Mouse (Mus musculus): ENCODE measurements at regions not wholly inside any gene's neighbourhood (a gene's known extent, or its start where the extent isn't known, plus 50 kb on each side); places are given as distances from the start of the nearest gene placed in this dataset.

DNA sequence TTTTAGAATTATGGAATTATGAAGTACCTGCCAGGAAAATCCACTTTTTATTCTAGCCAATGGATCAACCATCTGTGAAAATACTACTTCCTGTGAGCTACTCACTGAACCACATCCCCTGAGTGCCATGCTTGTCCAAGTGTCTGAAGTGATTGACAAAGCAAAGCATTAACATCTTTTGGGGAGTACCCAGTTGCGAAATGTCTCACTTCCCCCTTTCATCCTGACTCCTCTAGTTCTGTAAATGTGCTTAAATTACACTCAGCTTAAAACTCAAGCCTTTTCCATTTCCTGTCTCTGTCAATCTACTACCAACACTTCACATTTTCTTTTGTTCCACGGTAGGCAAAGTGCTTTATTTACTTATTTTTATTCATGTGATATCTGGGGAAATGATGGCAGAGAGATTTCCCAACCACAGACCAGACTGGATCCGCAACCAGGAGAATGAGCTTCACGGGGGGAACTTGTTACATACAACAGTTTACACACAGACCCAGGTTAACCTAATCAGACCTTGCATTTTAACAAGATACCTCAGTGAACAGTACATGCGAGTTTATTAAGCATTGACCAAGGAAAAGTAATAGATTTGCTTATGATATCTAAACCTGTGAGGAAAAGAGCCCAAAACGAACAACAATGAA, 726.1 kb upstream of the Cited2 start:
- no peak for DNase-seq (ENCODE audit: low read depth, low spot score)

DNA sequence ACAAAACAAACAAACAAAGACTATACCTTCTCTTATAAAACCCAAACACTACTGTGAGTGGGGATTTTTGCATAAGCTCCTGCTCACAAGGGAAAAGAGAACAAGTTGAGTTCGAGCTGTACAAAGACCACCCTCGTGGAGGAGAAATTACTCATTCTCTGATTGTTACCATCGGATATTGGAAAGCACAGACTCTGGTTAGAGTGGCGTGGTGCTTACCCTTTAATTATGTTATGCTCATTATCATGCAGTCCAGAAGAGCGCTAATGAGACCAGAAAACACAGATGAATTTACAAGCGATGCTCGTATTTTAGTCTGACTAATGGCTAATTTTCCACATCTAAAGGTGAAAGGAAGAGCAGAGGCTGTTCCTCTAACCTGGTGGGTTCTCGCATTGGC, 721.7 kb upstream of the Cited2 start:
- no peak for DNase-seq (ENCODE audit: low read depth, low spot score)

DNA sequence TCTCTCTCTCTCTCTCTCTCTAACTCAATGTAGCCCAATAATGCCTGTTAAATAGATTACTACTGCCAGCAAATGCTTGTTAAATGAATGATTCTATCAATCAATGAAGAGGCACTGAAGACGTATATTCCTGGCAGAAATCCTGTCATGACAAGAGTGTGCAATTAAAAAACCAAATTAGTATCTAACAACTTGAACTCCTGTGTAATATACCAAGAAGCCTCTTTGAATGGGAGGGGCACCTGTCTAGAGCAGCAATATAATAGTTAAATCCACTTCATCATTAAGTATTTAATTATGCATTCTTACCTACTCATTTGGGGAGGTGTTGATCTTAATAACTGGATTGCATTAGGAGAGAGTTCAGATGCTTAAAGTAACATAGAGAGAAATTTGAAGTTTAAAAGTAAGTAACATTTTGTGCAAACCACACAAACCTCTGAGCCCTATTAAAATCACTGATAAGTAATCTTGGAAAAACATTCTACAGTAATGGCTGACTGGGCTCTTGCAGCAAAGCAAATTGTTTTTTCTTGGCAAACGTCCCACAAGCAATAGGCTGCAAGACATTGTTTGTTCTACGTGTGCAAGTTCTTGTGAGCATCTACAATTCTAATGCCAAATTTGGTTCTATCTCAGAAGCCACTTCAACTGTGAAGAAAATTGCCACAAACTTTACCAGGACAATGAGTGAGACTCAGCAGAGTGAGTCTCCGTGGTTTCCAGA, 719.7 kb upstream of the Cited2 start:
- DNase-seq (ENCODE audit: low read depth, low spot score): no peak

DNA sequence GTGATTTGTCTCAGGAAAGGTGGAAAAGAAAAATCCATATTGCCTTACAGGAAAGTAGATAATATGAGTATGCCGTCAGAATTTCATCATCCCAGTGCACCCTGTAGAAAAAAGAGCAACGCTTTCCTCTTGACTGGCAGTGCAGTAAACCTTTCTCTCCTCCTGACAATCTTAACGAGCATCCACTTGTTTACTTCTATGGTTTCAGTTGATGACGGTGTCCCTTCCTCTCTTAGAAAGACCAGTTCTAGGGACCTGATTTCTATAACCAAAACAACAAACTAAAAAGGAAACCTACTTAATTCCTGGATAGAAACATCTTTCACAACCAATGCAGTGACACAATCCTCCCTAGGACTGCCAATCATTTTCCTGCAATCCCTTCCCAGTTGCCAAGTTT, 714.3 kb upstream of the Cited2 start:
- DNase-seq (ENCODE audit: low read depth, low spot score): no peak

DNA sequence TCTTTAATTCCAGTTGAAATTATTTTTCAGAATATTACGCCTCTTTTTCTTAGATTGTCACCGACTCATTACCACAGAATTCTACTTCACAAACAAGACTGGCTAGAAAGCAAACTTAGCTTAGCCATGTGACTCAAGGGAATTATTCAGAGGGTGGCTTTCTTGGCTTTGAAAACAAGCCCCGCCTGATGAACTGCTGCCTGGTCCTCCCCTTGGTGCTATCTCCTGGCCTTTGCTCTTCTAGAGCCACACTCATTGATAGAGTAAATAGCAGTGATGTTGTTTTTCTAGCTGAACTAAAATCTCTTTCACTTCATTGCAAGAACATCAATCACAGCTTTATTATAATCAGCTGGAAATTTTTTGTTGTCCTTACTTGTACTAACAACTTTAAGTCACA, 713.0 kb upstream of the Cited2 start:
- no peak for DNase-seq (ENCODE audit: low read depth, low spot score)

DNA sequence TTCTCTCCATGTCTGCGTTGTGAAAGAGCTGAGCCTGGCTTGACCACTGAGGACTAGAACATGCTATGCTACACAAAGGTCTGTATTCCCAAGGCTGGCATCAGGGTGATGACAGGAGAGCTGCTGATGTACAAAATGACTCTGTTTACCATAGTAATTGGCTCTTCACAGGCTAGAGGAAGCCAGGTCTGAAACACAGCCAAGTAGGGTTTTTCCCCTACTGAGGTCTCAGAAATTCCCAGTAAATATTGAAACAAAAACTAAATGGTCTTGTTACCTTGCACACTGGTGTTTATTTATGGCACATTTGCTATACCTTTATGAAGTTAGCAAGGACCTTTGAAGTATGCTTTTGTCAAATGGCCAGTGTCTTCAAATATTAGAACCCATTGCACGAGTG, 711.1 kb upstream of the Cited2 start:
- DNase-seq (ENCODE audit: low read depth, low spot score): no peak

DNA sequence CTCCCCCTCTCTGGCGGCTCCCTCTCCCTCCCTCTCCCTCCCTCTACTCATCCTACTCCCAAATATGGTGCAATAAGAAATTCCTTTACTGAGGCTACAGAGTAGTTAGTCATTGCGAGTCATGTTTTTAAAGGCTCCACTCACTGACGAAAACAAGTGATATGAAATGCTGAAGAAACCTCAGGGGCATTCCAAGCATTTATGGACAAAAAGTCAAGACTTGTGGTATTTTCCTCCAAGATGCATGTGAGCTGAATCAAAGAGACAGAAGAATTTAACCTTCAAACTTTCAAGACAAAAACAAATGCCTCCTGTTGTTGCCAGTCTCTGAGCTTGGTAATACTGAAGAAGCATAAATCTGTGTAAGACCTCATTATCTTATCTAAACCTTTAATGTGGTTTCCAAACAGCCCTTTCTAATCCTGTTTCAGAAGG, 710.5 kb upstream of the Cited2 start:
- no peak for DNase-seq (ENCODE audit: low read depth, low spot score)

DNA sequence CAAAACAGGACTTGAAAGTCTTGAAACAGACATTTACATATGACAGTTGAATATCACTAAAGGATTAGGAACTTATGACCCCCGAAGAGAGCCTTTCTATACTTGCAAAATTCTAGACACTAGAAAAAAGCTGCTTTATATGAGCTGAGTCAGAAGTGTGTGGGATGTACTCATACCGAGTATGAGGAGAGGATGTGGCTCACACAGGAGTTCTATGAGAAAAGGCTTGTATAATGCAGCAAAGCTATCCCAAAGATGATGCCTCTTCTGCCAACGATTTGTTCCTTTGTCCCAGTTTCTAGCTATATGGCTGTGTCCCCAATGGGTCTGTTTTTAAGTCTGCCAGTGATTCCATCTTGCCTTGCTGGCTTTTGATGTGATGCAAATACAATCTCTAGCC, 708.2 kb upstream of the Cited2 start:
- no peak for DNase-seq (ENCODE audit: low read depth, low spot score)

DNA sequence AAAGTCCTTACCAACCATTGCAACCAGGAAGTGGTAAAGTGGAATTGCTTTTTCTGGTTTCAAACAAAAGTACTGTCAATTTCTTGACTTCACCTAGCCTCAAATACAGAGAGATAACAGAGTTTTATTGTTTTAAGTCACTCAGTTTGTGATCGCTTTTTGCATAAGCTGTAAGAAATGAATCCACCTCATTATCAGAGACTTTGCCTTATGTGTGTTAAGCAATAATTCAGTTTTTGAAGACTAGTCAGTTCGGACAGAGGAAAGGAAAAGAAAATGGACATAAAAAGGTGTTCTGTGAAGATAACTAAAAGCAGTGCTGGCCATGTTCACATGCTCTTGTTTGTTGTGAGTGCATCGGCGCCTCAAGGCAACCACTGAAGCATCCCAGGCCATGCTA, 706.2 kb upstream of the Cited2 start:
- no peak for DNase-seq (ENCODE audit: low read depth, low spot score)

DNA sequence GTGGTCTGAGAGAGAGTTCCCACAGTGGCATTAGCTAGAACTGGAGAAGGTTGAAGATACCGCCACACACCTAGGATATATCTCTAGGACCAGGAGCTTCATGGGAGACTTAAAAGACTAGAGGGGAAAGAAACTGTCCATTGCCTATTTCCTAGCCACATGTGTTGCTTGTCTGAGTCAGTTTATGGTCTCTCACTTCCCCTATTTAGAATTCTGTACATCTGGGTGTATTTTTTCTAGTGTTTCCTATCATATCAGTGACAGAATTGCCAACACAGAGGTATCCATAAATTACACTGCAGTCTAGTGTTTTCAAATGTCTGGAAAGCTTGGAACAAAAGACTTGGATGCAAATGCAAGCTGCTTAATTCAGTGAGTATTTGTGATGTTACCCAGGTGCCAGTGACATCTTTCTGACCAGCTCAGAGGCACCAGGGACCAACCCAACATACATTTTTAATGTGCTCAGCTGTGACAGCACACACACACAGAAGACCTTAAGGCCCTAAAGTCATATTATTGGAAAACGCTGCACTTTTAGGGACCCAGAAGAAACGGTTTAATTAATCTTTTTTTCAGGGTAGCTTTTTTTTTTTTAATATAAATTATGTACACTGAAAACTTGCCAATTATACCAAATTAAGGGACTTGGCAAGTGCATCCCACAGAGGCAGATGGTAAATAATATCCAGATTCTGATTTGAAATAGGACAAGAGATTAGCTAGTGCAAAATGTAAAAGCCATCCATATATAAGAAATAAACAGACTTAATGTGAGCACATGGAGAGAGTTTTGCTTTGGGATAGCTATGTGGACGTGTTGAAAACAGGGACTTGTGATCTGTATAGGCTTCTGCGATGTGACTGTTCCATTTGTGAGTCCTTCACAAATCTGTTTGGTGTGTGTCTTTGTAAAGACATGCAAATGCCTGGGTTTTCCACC, 700.5 kb upstream of the Cited2 start:
- DNase-seq (ENCODE audit: low read depth, low spot score): peak; percentile 29

DNA sequence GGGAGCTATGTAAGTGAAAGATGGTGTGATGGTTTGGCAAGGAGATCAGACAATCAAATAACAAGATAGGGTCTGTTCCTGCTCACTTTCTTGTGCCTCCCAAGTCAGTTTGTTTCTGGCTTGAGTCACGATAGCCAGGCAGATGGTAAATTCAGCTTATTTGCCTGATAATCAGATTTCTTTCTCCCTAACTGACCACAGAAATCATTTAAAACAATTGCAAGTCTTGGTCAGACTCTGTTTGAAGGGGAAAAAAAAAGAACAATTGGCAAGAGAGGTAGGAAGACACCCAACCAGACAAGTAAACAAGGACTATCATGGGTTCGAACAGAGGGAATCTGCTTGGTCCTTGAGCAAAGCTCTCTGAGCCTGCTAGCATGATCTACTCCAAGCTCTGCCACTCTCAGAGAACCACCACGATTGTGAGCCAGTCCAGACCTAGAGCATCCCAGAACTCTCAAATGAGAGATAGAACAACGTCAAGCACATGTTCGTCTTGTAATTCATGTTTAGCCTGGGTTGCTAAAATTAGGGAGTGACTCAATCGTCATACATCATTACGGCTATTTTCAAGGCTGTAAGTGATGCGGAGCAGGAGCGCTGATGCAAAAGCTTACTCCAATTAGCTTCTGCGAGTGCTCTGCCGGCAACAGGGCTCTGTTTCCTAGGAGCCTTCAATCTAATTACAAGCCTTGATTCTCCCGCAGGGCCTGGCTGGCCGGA, 699.3 kb upstream of the Cited2 start:
- DNase-seq (ENCODE audit: low read depth, low spot score): no peak

DNA sequence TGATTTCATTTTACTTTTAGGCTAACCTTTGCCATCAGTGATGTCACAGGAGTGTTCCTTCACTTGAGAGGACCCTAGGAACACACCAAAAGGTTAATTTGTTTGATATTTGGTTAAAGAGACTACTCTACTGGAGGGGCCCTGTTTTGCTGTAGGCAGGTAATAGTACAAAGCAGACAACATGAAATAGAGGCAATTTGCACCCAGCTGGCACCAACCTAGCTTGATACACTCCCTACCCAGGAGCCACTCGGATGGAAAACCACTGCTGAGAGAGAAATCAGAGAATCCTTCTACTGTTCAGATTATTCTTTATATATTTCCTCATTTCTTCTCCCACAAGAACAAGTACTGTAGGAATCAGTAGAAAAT, 698.7 kb upstream of the Cited2 start:
- no peak for DNase-seq (ENCODE audit: low read depth, low spot score)

DNA sequence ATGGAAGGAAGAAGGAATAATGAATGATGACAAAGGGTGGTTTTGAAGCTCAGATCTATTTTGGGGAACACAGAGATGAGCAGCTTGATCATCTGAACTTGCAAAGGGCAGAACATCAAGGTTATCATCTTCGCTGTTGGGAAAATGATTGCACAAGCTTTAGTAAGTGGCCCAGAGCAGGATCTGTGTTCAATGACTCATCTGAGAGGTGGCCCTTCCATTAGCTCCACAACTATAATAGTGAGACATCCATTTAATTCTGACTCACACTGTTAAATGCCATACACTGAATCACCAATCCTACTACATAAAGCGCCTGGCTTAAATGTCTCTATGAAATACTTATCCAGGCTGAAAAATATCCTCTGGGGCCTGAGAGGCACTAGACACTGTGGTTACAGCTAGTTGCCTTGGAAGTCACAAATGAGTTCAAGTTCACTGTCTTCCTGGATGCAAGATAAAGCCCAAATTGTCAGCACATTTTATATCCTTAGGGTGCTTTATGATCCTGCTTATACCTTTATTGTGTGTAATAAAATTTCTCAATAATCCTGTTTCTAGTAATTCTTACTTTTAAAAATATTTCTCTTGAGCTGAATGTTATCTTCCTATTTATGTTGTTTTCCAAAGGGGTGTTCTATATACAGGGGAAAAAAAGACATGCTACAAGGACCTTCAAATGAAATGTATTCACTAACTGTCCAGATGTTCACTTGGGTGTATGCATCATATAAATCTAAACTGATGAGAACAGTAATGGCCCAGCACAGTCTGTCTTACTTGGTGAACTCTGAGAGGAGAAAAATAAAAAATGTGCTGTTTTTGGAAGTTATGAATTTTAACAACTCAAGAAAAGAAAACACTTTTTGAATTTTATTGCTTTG, 687.9 kb upstream of the Cited2 start:
- no peak for DNase-seq (ENCODE audit: low read depth, low spot score)

DNA sequence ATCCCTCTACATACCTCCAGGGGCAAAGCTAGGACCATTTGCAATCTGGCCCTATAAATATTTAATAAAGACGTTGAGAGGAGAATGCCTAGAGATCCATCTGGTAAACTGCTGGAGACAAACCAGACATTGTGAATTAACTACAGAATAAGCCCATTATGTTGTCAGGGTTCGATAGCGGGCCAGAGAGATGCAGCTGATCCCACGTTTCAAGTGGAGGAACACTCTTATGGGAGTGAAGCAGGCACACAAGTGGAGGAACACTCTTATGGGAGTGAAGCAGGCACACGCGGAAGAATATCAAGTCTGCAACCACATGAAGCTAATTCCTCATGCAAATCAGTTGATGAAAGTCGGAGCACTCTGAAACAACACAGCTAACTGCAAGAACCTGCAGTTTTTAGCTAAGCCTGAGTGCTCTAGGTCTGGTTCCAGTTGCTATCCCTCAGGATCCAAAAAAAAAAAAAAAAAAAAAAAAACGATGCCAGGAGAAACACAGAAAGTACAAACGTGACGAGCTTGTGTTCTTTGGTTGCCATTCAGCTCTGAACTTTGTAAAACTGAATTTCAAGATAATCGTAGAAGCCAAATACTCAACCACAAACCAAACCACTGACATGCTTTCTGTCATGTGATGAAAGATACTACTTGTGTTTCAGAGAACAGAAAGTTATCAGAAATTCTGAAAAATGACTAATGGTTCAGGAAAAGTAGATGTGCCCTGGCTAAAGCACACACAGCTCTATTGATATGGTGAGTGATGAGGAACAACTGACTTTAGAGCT, 684.6 kb upstream of the Cited2 start:
- peak; percentile 8 for DNase-seq (ENCODE audit: low read depth, low spot score)

DNA sequence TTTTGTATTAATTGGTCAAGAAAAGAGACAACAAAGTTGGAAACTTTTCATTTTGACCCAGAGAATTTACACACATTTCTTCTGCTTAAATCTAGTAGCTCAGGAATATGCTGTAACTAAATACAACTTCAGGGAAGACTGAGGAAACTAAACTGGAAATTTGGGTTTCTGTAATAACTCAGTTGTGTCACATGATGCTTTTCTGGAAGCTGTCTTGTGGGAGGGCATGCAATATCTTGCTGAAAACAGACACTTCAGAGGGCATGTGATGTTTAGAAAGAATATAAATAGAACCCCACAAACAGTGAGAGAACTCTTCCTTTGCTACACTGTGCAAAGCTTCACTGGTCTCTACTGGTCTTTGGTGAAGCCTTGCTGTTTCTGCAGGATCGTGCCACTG, 680.9 kb upstream of the Cited2 start:
- no peak for DNase-seq (ENCODE audit: low read depth, low spot score)

DNA sequence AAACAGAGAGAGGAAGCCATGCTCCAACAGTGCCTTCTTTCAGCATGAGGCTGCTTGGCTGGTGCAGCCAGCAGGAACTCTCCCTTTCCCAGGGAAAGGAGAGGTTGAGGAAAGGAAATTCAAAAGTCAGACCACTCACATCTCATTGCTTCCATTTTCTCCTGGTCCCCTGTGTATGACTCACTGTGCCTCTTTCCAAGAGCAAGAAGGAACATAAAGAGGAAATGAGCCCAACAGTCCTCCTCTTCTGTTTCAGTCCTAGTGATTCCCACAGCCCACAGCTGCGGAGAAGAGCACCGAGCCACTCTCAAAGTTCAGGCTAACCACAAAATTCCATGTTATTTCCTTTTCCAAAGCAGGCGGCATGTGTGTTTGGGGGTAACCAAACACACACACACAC, 680.0 kb upstream of the Cited2 start:
- DNase-seq (ENCODE audit: low read depth, low spot score): no peak

DNA sequence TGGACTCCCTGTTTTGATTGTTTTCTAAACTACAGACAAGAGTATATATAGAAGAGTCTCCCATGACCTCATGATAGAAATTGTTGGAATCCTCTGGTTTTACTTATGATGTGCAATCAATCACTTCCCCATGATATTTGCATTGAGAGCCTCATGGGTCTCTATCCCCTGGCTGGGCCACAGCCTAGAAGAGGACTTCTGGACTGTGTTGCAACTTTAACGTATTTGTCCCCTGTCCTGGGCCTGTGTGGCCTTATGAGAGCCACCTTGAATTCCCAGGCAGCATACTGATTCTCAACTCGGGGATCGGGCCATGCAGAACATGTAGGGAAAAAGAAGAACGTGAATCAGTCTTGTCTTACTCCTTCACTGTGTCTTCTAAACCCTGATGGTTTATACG, 676.3 kb upstream of the Cited2 start:
- DNase-seq (ENCODE audit: low read depth, low spot score): no peak

DNA sequence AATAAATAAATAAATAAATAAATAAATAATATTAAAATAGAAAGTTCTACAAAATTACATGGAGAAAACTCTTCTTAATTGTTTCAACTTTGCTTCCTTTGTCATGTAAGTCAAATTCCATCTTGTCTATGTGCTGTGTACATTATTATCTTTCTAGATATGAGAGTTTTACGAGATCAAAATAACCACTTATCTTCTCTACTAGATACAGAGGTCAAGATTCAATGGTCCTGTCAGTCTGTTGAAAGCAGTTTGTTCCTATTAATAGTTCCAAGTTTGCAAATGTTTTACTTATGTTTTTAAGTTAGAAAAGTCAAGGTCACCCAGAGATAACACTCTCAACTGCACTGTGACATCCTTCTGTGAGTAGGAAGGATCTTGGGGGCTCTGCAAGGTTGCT, 650.1 kb upstream of the Cited2 start:
- no peak for DNase-seq (ENCODE audit: low read depth, low spot score)

DNA sequence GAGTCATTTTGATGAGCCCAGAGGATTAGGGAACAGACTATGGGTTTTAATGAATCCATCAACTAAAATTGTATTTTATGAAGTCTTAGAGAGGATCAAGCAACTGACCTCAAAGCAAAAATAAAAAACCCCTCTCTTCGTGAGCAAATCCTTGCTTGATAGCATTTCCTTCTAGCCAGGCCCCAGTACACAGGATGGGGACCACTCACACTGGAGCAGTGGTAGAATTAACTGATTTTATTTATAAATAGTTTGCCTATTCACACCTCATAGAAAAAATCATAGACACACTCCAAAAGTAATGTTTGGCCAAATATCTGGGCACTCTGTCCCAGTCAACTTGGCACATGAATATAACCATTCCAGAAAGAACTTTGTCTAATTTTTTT, 649.0 kb upstream of the Cited2 start:
- DNase-seq (ENCODE audit: low read depth, low spot score): no peak

DNA sequence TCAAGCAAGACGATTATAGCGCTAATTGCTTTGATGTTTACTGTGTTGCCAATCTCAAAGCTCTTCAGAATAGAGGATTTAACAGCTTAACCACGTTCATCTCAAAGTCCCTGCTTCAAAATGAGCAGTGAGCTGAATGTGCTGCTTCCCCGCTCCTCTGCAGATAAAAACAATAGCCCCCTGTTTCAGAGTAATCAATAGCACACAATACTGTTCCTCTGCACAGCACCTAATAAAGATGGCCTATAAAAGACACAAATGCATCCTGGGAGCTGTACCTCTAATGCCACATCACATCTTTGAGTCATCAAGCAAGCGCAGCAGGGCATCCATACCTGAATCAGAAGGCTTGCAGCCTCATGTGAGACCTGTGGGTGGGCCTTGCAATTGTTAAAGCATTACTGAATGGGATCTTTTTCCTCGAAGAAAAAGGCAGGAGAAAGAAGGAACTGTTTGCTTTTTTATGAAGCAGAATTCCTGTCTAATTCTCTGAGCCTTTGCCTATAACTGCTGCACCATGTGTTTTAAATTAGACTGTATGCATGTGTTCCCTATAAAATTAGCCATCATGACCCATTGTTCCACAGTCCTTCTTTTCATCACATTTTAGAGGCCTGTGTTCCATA, 648.5 kb upstream of the Cited2 start:
- peak; percentile 36 for DNase-seq (ENCODE audit: low read depth, low spot score)

Data from mesoderm, embryonic 11.5 days (tissue).